8 mouse cellular contexts compared by ENCODE assay signal in genomic region chr13:25020540-25020892, GRCm38 (mm10). TPM values are rescaled to one million over a fixed set of nuclear protein-coding genes. Genes with fewer than 3 reads are reported as not detected.
DNase-seq lines count a peak whose midpoint lies in the region; ATAC-seq and TF ChIP-seq lines count a peak whose summit lies in the region.

No protein-coding gene starts in this region.

- peak overlapping the region; percentile 59 for H3K27ac ChIP-seq in heart, adult 2 months
- H3K27ac ChIP-seq in CH12.LX (ENCODE audit: insufficient read depth, low read depth), result no peak overlapping the region
- peak overlapping the region; percentile 76 for H3K27ac ChIP-seq in forebrain, embryonic 12.5 days
- H3K27ac ChIP-seq in liver, embryonic 11.5 days (ENCODE audit: low read depth, low read length), result peak overlapping the region; percentile 77
- H3K27ac ChIP-seq in stomach, embryonic 15.5 days, result peak overlapping the region; percentile 77

- TF ChIP-seq CTCF in heart, adult 2 months (IDR thresholded peaks at IDR 0.05), result no peak
- no peak for TF ChIP-seq CTCF in CH12.LX (conservative IDR thresholded peaks at IDR 0.05 in 1 of 2, IDR thresholded peaks at IDR 0.05 in 1 of 2; ENCODE audit: low read depth in 2 of 2, low read length in 2 of 2)

- H3K4me1 ChIP-seq in heart, adult 2 months (ENCODE audit: control insufficient read depth, insufficient read depth, low read length), result peaks cover 2% of the 10 kb centered on the region
- H3K4me1 ChIP-seq in CH12.LX (ENCODE audit: control insufficient read depth in 1 of 2, insufficient read depth in 2 of 2), result peaks cover under 1 to 24% of the 10 kb centered on the region in 2 experiments; a peak in 2 of 4 replicates
- peaks cover 22% of the 10 kb centered on the region for H3K4me1 ChIP-seq in forebrain, embryonic 12.5 days
- H3K4me1 ChIP-seq in liver, embryonic 11.5 days (replicated peaks; ENCODE audit: control insufficient read depth, insufficient read depth, low read length), result peaks cover 12% of the 10 kb centered on the region; the same call in 1 of the 2 replicates
- peaks cover 10% of the 10 kb centered on the region; the same call in 1 of the 2 replicates for H3K4me1 ChIP-seq in stomach, embryonic 15.5 days

- peaks cover 6% of the 10 kb centered on the region for H3K36me3 ChIP-seq in heart, adult 2 months (ENCODE audit: control insufficient read depth, insufficient read depth, low read length)
- H3K36me3 ChIP-seq in CH12.LX (replicated peaks in 1 of 2; ENCODE audit: control insufficient read depth in 1 of 2, insufficient read depth in 1 of 2, low read length in 1 of 2), result peaks cover 3 to 18% of the 10 kb centered on the region in 2 experiments
- H3K36me3 ChIP-seq in forebrain, embryonic 12.5 days (replicated peaks), result no peaks in the 10 kb centered on the region; the same call in 1 of the 2 replicates
- no peaks in the 10 kb centered on the region for H3K36me3 ChIP-seq in liver, embryonic 11.5 days (ENCODE audit: control insufficient read depth, insufficient read depth, low read length)
- H3K36me3 ChIP-seq in stomach, embryonic 15.5 days, result no peaks in the 10 kb centered on the region

- intact Hi-C loops in heart, adult 2 months (cut with DNase I), result no loop called here
- intact Hi-C loops in heart, postnatal 36 days (cut with DNase I), result loop anchor here (5.0 kb wide), 1 partner anchor 188 kb away; the partner anchor contains the start of genes Acot13 and Tdp2

- no peak for DNase-seq in heart, adult 2 months
- DNase-seq in heart, postnatal 36 days, result no peak
- DNase-seq in CH12.LX (ENCODE audit: extremely low read depth), result no peak
- peak; percentile 48 for DNase-seq in liver, embryonic 11.5 days (ENCODE audit: low spot score)
- no peak for DNase-seq in embryo, embryonic 10 days (ENCODE audit: low spot score)
- DNase-seq in cerebellum, postnatal 10 days, result no peak

- H3K9ac ChIP-seq in heart, adult 2 months (ENCODE audit: low read depth, low read length), result peak overlapping the region; percentile 43
- peak overlapping the region; percentile 8 for H3K9ac ChIP-seq in CH12.LX (ENCODE audit: insufficient read depth, low read depth)
- peak overlapping the region; percentile 89 for H3K9ac ChIP-seq in forebrain, embryonic 12.5 days
- peak overlapping the region; percentile 81 for H3K9ac ChIP-seq in liver, embryonic 11.5 days (ENCODE audit: low read depth, low read length)
- H3K9ac ChIP-seq in stomach, embryonic 15.5 days, result peak overlapping the region; percentile 86; the same call in 1 of the 2 replicates

- ATAC-seq in forebrain, embryonic 12.5 days (ENCODE audit: low FRiP score), result peak; percentile 54
- ATAC-seq in liver, embryonic 11.5 days (replicated peaks; ENCODE audit: low FRiP score), result peak; percentile 46; the same call in 1 of the 2 replicates
- no peak for ATAC-seq in stomach, embryonic 15.5 days (ENCODE audit: insufficient read depth, low FRiP score, low read depth)

- H3K27me3 ChIP-seq in heart, adult 2 months (ENCODE audit: control insufficient read depth, insufficient read depth, low read length), result no peaks in the 10 kb centered on the region
- H3K27me3 ChIP-seq in CH12.LX (replicated peaks), result no peaks in the 10 kb centered on the region
- no peaks in the 10 kb centered on the region for H3K27me3 ChIP-seq in forebrain, embryonic 12.5 days
- H3K27me3 ChIP-seq in liver, embryonic 11.5 days (replicated peaks; ENCODE audit: control insufficient read depth, insufficient read depth, low read length), result no peaks in the 10 kb centered on the region
- no peaks in the 10 kb centered on the region for H3K27me3 ChIP-seq in stomach, embryonic 15.5 days (replicated peaks)

- 29% methylated on average over 4 of the region's 4 CpGs for WGBS in heart, adult 2 months
- 60% methylated on average over 4 of the region's 4 CpGs for WGBS in forebrain, embryonic 12.5 days
- 48% methylated on average over 4 of the region's 4 CpGs for WGBS in liver, embryonic 11.5 days
- WGBS in stomach, embryonic 15.5 days, result 38% methylated on average over 4 of the region's 4 CpGs

- in situ Hi-C loops in CH12.LX (cut with MboI; ENCODE audit: low pct_ligation_motif_present, low pct_unique_long_range_greater_than_20kb, low sequenced_read_pairs), result loop anchor here (5.0 kb wide), 1 partner anchor 97 kb away; no protein-coding TSS in a partner anchor

- peak overlapping the region; percentile 98 for H3K4me2 ChIP-seq in CH12.LX (ENCODE audit: insufficient read depth, low read depth, poor library complexity, severe bottlenecking)
- H3K4me2 ChIP-seq in forebrain, embryonic 12.5 days, result peak overlapping the region; percentile 80
- peak overlapping the region; percentile 89 for H3K4me2 ChIP-seq in liver, embryonic 11.5 days
- peak overlapping the region; percentile 74 for H3K4me2 ChIP-seq in stomach, embryonic 15.5 days

- dilution Hi-C loops in CH12.LX (cut with MboI; ENCODE audit: extremely low pct_ligation_motif_present, extremely low pct_unique_long_range_greater_than_20kb, low sequenced_read_pairs), result no loop called here

- TF ChIP-seq POLR2A in heart, adult 2 months (IDR thresholded peaks at IDR 0.05; ENCODE audit: insufficient read depth, low read depth, low read length), result no peak
- no peak for TF ChIP-seq POLR2A in CH12.LX (IDR thresholded peaks at IDR 0.05; ENCODE audit: low read depth, low read length)

- H3K79me2 ChIP-seq in heart, adult 2 months (replicated peaks; ENCODE audit: control insufficient read depth, insufficient read depth, low read length), result no peaks in the 10 kb centered on the region
- H3K79me2 ChIP-seq in CH12.LX (replicated peaks; ENCODE audit: control insufficient read depth, extremely low read depth, insufficient read depth, poor library complexity, severe bottlenecking), result peaks cover 14% of the 10 kb centered on the region

- TF ChIP-seq RAD21 in CH12.LX (IDR thresholded peaks at IDR 0.05; ENCODE audit: low read depth, low read length), result no peak

- peak overlapping the region; percentile 81 for H3K4me3 ChIP-seq in heart, adult 2 months
- peak overlapping the region; percentile 58 to 92 (median 88) for H3K4me3 ChIP-seq in CH12.LX (replicated peaks in 1 of 3; ENCODE audit: low read depth in 2 of 3, low read length in 2 of 3, poor library complexity in 1 of 3)
- peak overlapping the region; percentile 94 for H3K4me3 ChIP-seq in forebrain, embryonic 12.5 days (replicated peaks)
- peak overlapping the region; percentile 77 for H3K4me3 ChIP-seq in liver, embryonic 11.5 days (ENCODE audit: low read depth, low read length)
- H3K4me3 ChIP-seq in stomach, embryonic 15.5 days (replicated peaks), result peak overlapping the region; percentile 94

- no peaks in the 10 kb centered on the region for H3K9me3 ChIP-seq in CH12.LX (replicated peaks; ENCODE audit: low read length)
- H3K9me3 ChIP-seq in forebrain, embryonic 12.5 days, result no peaks in the 10 kb centered on the region
- no peaks in the 10 kb centered on the region for H3K9me3 ChIP-seq in liver, embryonic 11.5 days (ENCODE audit: control insufficient read depth, low read length)
- H3K9me3 ChIP-seq in stomach, embryonic 15.5 days, result no peaks in the 10 kb centered on the region

- TF ChIP-seq EP300 in heart, adult 2 months (IDR thresholded peaks at IDR 0.05; ENCODE audit: insufficient read depth, low read depth, low read length), result no peak
- no peak for TF ChIP-seq EP300 in CH12.LX (IDR thresholded peaks at IDR 0.05; ENCODE audit: low read length)

TF ChIP-seq in CH12.LX, 34 proteins besides CTCF, POLR2A, EP300 and RAD21:
- TF ChIP-seq SIN3A (IDR thresholded peaks at IDR 0.05; ENCODE audit: low read length) (no peak), HCFC1 (IDR thresholded peaks at IDR 0.05; ENCODE audit: low read depth, low read length) (0 out of 2 replicates have a peak, but pooled peaks have one; percentile 5)

RNA-seq across cellular contexts. Expression of gene Mrs2, which starts 0.3 kb away (rescaled TPM):
- total RNA-seq in heart, adult 2 months (2021), result 10 to 100 TPM; 46.8 to 49.3 TPM
- polyA plus RNA-seq in heart, adult 2 months (2012; rRNA removed), result 24.1 and 57.1 TPM in 2 replicates
- 10 to 100 TPM; 45.8 to 49.0 TPM for total RNA-seq in heart, postnatal 36 days (2021)
- total RNA-seq in CH12.LX (2012; rRNA removed) (12.6 and 15.5 TPM in 2 replicates), CH12.LX (2014; rRNA removed) (12.1 TPM in 2 replicates)
- 29.5 and 38.8 TPM in 2 replicates for polyA plus RNA-seq in CH12.LX (2012; ENCODE audit: insufficient read length, low read depth)
- 23.8 and 31.4 TPM in 2 replicates for polyA plus RNA-seq in forebrain, embryonic 12.5 days (2016; fragmentation: Nextera tagmentation; extraction: Ambion mirVana)
- 21.3 and 21.8 TPM in 2 replicates for polyA plus RNA-seq in liver, embryonic 11.5 days (2014; fragmentation: Nextera tagmentation; extraction: Ambion mirVana)
- polyA plus RNA-seq in stomach, embryonic 15.5 days (2015; fragmentation: Nextera tagmentation; extraction: Ambion mirVana), result 15.0 and 17.2 TPM in 2 replicates

RNA-seq across cellular contexts. Expression of gene Dcdc2a, which starts 35.3 kb away (rescaled TPM):
- total RNA-seq in heart, adult 2 months (2021), result not detected
- 0.12 TPM in 1 of 2 replicates, not detected in the other for polyA plus RNA-seq in heart, adult 2 months (2012; rRNA removed)
- not detected for total RNA-seq in heart, postnatal 36 days (2021)
- total RNA-seq in CH12.LX (2012; rRNA removed) (not detected in 2 replicates), CH12.LX (2014; rRNA removed) (not detected in 2 replicates)
- polyA plus RNA-seq in CH12.LX (2012; ENCODE audit: insufficient read length, low read depth), result not detected in 2 replicates
- polyA plus RNA-seq in forebrain, embryonic 12.5 days (2016; fragmentation: Nextera tagmentation; extraction: Ambion mirVana), result 0.86 and 1.9 TPM in 2 replicates
- 0.30 and 0.48 TPM in 2 replicates for polyA plus RNA-seq in liver, embryonic 11.5 days (2014; fragmentation: Nextera tagmentation; extraction: Ambion mirVana)
- polyA plus RNA-seq in stomach, embryonic 15.5 days (2015; fragmentation: Nextera tagmentation; extraction: Ambion mirVana), result 3.1 and 3.7 TPM in 2 replicates

Comparison
In these comparisons a context has a peak if more than half of its experiments do, and no peak if none do; other contexts are left out.
1. H3K9ac ChIP-seq: peak in every context shown above with its lines; median percentile 89 in forebrain, embryonic 12.5 days; 86 in stomach, embryonic 15.5 days; 81 in liver, embryonic 11.5 days; 43 in heart, adult 2 months; 8 in CH12.LX.